Mouse (Mus musculus) c-Kit-negative CD71-positive TER-119-positive erythroid progenitor cells, embryonic 14.5 days (primary cell): Measurements from ENCODE around the gene Rxfp1.
"Not testable (repeated sequence)": the region's sequence is repeated elsewhere in the genome, so short reads cannot be mapped to it uniquely, and the experiment has no call there.

ENCODE experiments used
- DNase-seq: peaks from one replicate; pipeline ENCODE4 v3.0.0-alpha.2; 2013; ENCODE audit warnings: low read depth, low spot score

The Rxfp1 gene

GRCm38 (mm10) chr3:79737780-79738179 lies at the start of gene Rxfp1:
Gene Rxfp1, minus strand, starts transcription at chr3:79737880.
- no peak for DNase-seq

GRCm38 (mm10) chr3:79784362-79784736 lies 46.7 kb upstream of the Rxfp1 start:
- no peak for DNase-seq

GRCm38 (mm10) chr3:79783630-79784361 lies 46.1 kb upstream of the Rxfp1 start:
- DNase-seq: no peak

GRCm38 (mm10) chr3:79772701-79773100 lies 35.0 kb upstream of the Rxfp1 start:
- DNase-seq: no peak

- no peak for DNase-seq
Observed at GRCm38 (mm10) chr3:79753736-79754135, 16.1 kb upstream of the Rxfp1 start.

GRCm38 (mm10) chr3:79746585-79746984 lies 8.9 kb upstream of the Rxfp1 start:
- no peak for DNase-seq

GRCm38 (mm10) chr3:79745101-79745500 lies 7.4 kb upstream of the Rxfp1 start:
- DNase-seq: no peak

- DNase-seq: no peak
Observed at GRCm38 (mm10) chr3:79744415-79744814, 6.7 kb upstream of the Rxfp1 start.

GRCm38 (mm10) chr3:79740351-79740750 lies 2.7 kb upstream of the Rxfp1 start:
- no peak for DNase-seq

GRCm38 (mm10) chr3:79738451-79738850 lies 771 bp upstream of the Rxfp1 start:
- DNase-seq: no peak

- no peak for DNase-seq
Observed at GRCm38 (mm10) chr3:79726506-79727075, 11.1 kb downstream of the Rxfp1 start.

GRCm38 (mm10) chr3:79720756-79721484 lies 16.8 kb downstream of the Rxfp1 start:
- no peak for DNase-seq

- no peak for DNase-seq
Observed at GRCm38 (mm10) chr3:79706436-79706835, 31.2 kb downstream of the Rxfp1 start.

GRCm38 (mm10) chr3:79703135-79703534 lies 34.5 kb downstream of the Rxfp1 start:
- no peak for DNase-seq

- no peak for DNase-seq
Observed at GRCm38 (mm10) chr3:79691957-79692356, 45.7 kb downstream of the Rxfp1 start.

GRCm38 (mm10) chr3:79690111-79690651 lies 47.5 kb downstream of the Rxfp1 start:
- no peak for DNase-seq

- not testable (repeated sequence) for DNase-seq
Observed at GRCm38 (mm10) chr3:79688101-79688500, 49.6 kb downstream of the Rxfp1 start.

GRCm38 (mm10) chr3:79683529-79683928 lies 54.2 kb downstream of the Rxfp1 start:
- DNase-seq: no peak

- DNase-seq: no peak
Observed at GRCm38 (mm10) chr3:79682351-79683132, 55.1 kb downstream of the Rxfp1 start.

- DNase-seq: no peak
Observed at GRCm38 (mm10) chr3:79676411-79676810, 61.3 kb downstream of the Rxfp1 start.

GRCm38 (mm10) chr3:79674641-79675040 lies 63.0 kb downstream of the Rxfp1 start:
- no peak for DNase-seq

GRCm38 (mm10) chr3:79673082-79673481 lies 64.6 kb downstream of the Rxfp1 start:
- DNase-seq: peak; percentile 60
